Mouse (Mus musculus) A20 (cell line): ENCODE data around the gene Cyp27b1.

ENCODE experiments used
- DNase-seq: peaks from one replicate; pipeline ENCODE4 v3.0.0-alpha.2; 2011; ENCODE audit warnings: low read depth, low spot score

Cyp27b1 gene

DNA sequence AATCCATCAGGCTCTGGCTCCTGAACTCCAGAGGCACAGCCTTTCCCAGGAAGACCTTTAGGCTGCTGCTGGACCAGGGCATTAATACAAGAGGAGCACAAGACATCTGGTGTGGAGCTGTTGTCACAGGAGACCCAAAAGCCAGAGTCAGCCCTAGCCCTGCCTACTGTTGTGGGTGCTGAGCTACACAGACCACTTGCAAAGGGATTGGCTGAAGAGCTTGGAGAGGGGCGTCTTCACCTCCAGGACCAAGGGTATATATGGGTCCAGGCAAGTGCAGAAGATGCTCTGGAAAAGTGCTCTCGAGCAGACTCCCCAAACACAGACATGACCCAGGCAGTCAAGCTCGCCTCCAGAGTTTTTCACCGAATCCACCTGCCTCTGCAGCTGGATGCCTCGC is at the start of gene Cyp27b1:
Gene Cyp27b1 (plus strand): TSS at position 297 of the 400 bp plus-strand sequence.
- DNase-seq: no peak

DNA sequence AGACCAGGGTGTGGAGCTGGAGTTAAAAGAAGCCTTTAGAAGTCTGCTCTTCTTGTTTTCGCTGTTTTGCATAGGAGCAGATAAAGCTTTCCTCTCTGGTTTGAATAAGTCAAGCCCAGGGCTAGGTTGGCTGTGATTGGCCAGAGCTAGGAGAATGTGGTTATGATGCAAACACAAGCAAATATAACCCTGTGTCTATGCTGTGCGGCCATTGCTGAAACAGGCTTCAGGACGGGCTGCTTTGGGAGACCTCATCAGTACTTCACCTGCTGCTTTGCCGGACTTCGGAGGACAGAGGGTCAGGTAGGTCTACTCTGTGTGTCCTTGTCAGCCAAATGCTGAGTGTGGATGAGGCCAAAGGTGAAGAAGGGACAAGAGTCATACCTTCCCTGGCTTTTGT is 47.5 kb upstream of the Cyp27b1 start, which contains the start of gene Avil:
Gene Avil (plus strand): TSS at position 181 of the 400 bp plus-strand sequence.
- no peak for DNase-seq

DNA sequence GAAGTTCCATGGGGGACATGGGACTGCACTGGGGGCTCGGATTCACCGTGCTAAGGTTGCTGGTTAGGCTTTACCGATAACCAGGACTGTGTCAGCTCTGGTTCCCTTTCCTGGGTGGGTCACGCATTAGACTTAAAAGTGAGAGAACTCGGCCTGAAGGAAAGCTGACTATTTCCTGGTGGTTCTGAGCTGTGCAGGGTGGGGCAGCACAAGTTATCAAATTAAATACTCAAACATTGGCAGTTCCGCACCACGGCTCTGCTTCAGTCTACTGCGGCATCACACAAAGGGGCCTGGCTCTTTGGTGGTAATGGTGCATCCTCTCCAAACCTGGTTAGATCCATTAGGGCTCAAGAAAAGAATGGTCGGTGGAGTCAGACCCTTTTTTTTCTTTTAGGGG is 46.8 kb upstream of the Cyp27b1 start:
- no peak for DNase-seq

- DNase-seq: peak; percentile 59
Measured at GRCm38 (mm10) chr10:127002056-127002455, 46.0 kb upstream of the Cyp27b1 start.

- no peak for DNase-seq
Measured at GRCm38 (mm10) chr10:127002765-127003164, 45.3 kb upstream of the Cyp27b1 start.

DNA sequence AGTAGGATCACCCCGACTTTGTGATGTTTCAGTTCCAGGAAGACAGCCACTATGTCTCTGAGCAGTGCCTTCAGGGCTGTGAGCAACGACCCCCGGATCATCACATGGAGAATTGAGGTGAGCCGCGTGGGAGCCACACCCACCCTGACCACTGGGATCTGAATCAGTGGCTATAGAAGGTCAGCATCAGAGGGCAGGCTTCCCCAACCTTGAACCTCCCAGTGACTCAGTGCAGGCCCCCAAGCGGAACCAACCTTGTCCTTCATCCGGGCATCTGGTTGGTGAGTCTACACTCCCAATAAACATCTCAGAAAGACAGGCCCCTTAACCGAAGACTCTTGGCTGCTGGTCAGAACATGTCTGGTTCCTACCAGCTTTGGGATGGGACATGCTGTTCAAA is 44.7 kb upstream of the Cyp27b1 start:
- DNase-seq: no peak

DNA sequence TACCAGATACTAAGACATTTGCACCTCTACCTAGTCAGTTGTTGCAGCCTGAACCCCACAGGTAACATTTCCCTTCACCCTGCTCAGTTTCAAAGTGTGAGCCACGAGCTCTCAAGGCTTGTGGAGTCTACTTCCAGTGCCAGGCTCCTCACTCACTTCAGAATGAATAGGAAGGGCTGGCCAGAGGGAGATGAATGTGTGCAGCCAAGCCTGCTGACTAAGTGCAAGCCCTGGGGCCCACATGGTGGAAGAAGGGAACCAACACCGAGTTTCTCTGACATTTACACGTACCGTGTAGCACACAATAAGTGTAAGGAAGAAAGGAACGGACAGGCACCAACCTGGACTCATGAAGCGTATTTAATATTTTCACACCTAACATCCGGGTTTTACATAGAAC is 44.2 kb upstream of the Cyp27b1 start:
- no peak for DNase-seq

- DNase-seq: no peak
Measured at GRCm38 (mm10) chr10:127016488-127016887, 31.6 kb upstream of the Cyp27b1 start.

GRCm38 (mm10) chr10:127017071-127017470 is 31.0 kb upstream of the Cyp27b1 start:
- DNase-seq: no peak

- DNase-seq: no peak
Measured at GRCm38 (mm10) chr10:127018422-127018821, 29.6 kb upstream of the Cyp27b1 start.

- DNase-seq: peak; percentile 92
Measured at GRCm38 (mm10) chr10:127030336-127031296, 17.4 kb upstream of the Cyp27b1 start, which contains the start of gene Tsfm. Tsfm (minus strand) TSS chr10:127030840.

DNA sequence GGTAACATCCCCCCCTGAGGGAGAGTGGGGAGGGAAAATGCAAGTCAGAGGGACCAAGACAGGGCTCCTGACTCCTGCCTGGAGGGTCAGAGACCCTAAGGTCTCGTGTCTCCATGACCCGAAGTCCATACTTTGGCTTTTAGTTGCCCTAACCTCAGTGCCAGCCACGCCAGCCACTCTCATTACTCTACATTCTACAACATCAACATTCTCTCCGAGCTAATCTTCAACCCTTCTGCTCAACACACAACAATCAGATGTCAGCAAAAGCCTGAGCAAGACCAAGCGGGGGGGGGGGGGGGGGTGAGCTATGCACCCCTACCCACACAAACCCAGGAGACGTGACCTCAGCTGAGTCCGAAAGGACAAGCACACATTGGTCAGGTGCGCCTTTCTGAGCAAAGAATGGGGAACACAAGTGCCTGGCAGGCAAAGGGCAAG is 14.7 kb upstream of the Cyp27b1 start:
- no peak for DNase-seq

- DNase-seq: no peak
Measured at GRCm38 (mm10) chr10:127036273-127036672, 11.8 kb upstream of the Cyp27b1 start.

DNA sequence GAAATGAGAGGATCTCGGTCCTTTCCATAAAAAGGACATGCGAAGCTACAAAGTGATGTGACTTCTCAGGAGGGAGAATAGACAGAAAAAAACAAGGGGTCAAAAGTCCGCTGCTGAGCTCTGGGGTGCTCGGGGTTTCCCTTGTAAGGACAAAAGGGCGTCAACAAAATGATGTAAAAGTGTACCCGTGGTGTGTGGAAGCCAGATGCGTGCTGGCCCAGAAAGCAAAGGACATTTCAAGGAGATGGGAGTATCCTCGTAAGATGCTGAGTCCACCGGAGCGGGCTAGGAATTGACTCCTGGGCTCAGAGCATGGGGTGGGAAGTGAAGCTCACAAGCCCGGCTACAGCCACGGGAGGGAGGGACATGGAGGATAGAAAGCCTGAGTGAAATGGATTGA is 10.4 kb upstream of the Cyp27b1 start:
- no peak for DNase-seq

GRCm38 (mm10) chr10:127040569-127041214 is 7.4 kb upstream of the Cyp27b1 start:
- no peak for DNase-seq

DNA sequence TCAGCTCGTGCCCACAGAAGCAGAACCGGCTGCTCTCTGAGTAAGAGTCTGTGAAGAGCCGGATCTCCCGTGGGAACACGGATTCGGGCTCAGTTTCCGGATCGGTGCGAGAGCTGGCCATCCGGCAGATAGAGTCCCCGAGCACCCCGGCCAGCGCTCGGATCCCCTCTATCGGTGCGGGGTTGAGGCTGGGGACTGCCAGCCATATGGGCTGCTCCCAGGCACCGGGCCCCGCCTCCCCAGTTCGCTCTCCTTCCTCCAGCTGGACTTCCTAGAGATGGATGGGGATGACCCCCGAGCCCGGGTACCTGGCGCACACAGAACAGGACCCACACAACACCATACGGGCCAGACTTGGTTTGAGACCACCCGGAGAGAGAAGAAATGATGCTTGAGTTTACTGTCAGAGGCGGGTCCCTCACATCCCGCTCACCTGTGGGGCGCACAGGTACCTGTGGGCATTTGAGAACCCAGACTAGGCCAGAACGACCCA is 6.7 kb upstream of the Cyp27b1 start, which contains the start of the genes Mettl1 and Eef1akmt3:
Gene Mettl1 (plus strand): TSS at position 141 of the 493 bp plus-strand sequence.
Gene Eef1akmt3 (minus strand): TSS at position 240 of the 493 bp plus-strand sequence.
- DNase-seq: no peak

DNA sequence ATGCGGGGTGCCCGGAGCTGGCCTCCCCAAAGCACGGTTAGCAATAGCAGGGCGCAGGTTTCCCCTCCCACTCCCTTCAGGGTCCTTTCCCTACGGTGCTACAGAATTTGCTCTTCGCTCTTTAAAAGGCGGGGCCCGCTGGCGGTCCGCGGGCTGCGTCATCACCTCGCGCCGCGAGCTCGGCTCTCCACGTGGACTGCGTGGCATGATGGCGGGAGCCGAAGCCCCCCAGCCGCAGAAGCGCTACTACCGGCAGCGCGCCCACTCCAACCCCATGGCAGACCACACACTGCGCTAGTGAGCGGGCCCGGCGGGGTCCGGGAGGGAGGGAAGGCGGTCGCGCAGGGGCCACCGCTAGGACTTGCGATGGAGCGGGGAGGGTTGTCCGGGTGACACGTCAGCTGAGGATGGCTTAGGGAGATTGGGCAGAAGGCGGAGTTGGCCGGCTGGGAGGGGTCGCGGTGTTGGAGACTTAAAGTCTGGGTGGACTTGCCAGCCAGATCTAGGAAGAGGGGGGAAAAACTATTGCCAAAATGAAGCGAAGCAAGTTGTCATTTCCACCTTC is 6.2 kb upstream of the Cyp27b1 start:
- peak; percentile 96 for DNase-seq

GRCm38 (mm10) chr10:127042468-127043115 is 5.5 kb upstream of the Cyp27b1 start:
- DNase-seq: peak; percentile 41

DNA sequence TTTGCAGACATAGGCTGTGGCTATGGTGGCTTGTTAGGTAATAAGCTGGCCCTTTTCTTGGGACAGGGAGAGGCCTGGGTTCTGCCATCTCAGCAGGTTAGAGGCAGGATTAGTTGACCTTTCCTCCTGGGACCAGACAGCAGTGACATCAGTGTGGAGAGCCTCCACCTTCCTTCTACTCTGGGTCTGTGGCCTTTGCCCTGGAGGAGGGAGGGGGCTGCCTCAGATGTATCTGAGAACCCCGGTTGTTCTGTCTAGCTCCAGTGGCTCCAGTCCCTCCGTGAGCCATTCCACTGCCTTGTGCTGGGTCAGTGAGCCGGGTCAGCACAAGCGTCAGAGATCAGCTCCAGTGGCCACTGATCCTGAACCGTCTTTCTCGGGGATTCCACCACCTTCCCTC is 4.9 kb upstream of the Cyp27b1 start:
- no peak for DNase-seq

GRCm38 (mm10) chr10:127048608-127049394 is 751 bp downstream of the Cyp27b1 start:
- DNase-seq: no peak
